Mouse (Mus musculus) heart, postnatal 0 days (tissue): Measurements from ENCODE around the gene Csrnp3.

Source experiments
- CTCF ChIP-seq: IDR thresholded peaks from 2 replicates; pipeline ENCODE4 v1.5.1; 2016; ENCODE audit warnings: antibody characterized with exemption, control low read depth, low read depth
- EP300 ChIP-seq: IDR thresholded peaks from 2 replicates; pipeline ENCODE4 v1.6.1; 2016; ENCODE audit warnings: antibody characterized with exemption, low read depth

GRCm38 (mm10) chr2:65920651-65921412, 75.3 kb downstream of the Csrnp3 start:
- TF ChIP-seq CTCF (no peak), EP300 (no peak)
